Mouse (Mus musculus): Measurements from ENCODE around the gene D3Ertd254e. TPM values are rescaled to one million over a fixed set of nuclear protein-coding genes. Genes with fewer than 3 reads are reported as not detected.

Gene D3Ertd254e
- polyA plus RNA-seq, 1 experiment from 2014 or later = 2.5 TPM

DNA sequence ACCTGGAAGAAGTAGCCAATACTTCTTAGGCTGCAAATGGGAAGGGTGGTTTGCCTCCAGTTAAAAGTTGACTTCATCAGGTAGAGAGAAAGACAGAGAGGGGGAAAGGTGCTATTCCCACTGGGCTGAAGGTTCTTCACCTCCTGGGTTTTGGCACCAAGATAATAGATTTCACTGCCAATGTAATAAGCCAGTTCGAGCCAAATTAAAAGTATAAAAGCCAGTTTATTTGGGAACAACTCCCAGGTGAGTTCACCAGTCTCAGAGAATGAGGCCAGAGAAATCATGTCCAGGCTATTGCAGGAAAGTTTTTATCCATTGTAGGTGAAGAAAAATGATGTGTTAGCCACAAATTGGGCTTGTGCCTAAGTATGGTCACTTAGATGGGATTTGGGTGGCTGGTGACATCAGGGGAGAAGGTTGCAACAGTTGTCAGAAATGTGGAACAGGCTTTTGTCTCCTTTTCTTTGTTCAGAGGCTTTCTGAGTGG is 12.6 kb upstream of the D3Ertd254e start:
- no peaks in the 10 kb centered on the region for H3K9me3 ChIP-seq (ENCODE audit: control insufficient read depth, low read length)
- no peak overlapping the region for H3K4me2 ChIP-seq (replicated peaks; ENCODE audit: low read depth)
- H3K27ac ChIP-seq (replicated peaks) = no peak overlapping the region
- no peak for TF ChIP-seq CTCF (IDR thresholded peaks at IDR 0.05; ENCODE audit: low read depth)
- no peak for TF ChIP-seq EP300 (optimal IDR thresholded peaks at IDR 0.05)
- no peak overlapping the region for H3K4me3 ChIP-seq (ENCODE audit: low read depth, low read length)
- no peaks in the 10 kb centered on the region for H3K27me3 ChIP-seq (ENCODE audit: control insufficient read depth, insufficient read depth, low read length)
- H3K9ac ChIP-seq (ENCODE audit: low read length) = no peak overlapping the region
- H3K36me3 ChIP-seq (ENCODE audit: control insufficient read depth, insufficient read depth, low read length) = no peaks in the 10 kb centered on the region
- WGBS = 71% methylated on average over 1 of the region's 1 CpGs
- H3K4me1 ChIP-seq (replicated peaks; ENCODE audit: control insufficient read depth, insufficient read depth) = no peaks in the 10 kb centered on the region
- ATAC-seq (ENCODE audit: low FRiP score, low TSS enrichment) (no peak), DNase-seq (ENCODE audit: low spot score) (no peak)

DNA sequence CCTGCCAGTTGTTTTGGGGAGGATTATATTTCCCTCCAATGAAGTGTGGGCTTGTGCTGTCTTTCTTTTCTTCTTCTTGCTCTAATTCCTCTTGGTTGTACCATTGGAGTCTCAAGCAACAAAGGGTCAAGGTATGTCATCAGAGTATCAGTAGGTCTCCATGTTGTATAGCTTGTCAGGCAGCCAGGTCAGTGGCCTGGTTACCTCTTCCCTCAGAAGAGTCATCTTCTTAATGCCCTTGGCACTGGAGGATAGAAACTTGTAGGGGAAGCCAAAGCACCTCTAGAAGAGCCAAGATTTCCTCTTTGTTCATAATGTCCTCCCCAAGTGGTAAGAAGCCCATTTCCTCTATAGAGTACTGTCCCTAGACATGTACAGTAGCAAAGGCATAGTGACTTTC is 11.8 kb upstream of the D3Ertd254e start:
- no peak overlapping the region for H3K9ac ChIP-seq (ENCODE audit: low read length)
- DNase-seq (ENCODE audit: low spot score) = no peak
- H3K4me3 ChIP-seq (ENCODE audit: low read depth, low read length) = no peak overlapping the region
- no peaks in the 10 kb centered on the region for H3K27me3 ChIP-seq (ENCODE audit: control insufficient read depth, insufficient read depth, low read length)
- H3K4me2 ChIP-seq (replicated peaks; ENCODE audit: low read depth) = no peak overlapping the region
- no peak for ATAC-seq (ENCODE audit: low FRiP score, low TSS enrichment)
- H3K9me3 ChIP-seq (ENCODE audit: control insufficient read depth, low read length) = no peaks in the 10 kb centered on the region
- no peaks in the 10 kb centered on the region for H3K4me1 ChIP-seq (replicated peaks; ENCODE audit: control insufficient read depth, insufficient read depth)
- H3K27ac ChIP-seq (replicated peaks) = no peak overlapping the region
- H3K36me3 ChIP-seq (ENCODE audit: control insufficient read depth, insufficient read depth, low read length) = no peaks in the 10 kb centered on the region
- TF ChIP-seq CTCF (IDR thresholded peaks at IDR 0.05; ENCODE audit: low read depth) (no peak), EP300 (optimal IDR thresholded peaks at IDR 0.05) (no peak)

DNA sequence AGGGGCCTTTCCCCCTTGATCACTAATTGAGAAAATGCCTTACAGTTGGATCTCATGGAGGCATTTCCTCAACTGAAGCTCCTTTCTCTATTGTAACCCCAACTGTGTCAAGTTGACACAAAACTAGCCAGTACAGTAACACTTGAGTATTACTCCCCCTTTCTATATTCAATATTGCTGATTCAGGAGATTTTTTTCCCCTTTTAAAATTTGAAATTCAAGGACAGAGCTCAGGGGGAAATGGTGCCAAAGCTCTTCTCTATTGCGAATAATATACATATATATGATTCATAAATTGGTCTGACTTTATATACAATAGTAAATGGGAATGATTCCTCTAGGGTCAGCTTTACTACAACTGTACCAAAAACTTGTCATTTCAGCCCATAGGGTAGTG is 282 bp upstream of the D3Ertd254e start:
- H3K9ac ChIP-seq (ENCODE audit: low read length) = no peak overlapping the region

DNA sequence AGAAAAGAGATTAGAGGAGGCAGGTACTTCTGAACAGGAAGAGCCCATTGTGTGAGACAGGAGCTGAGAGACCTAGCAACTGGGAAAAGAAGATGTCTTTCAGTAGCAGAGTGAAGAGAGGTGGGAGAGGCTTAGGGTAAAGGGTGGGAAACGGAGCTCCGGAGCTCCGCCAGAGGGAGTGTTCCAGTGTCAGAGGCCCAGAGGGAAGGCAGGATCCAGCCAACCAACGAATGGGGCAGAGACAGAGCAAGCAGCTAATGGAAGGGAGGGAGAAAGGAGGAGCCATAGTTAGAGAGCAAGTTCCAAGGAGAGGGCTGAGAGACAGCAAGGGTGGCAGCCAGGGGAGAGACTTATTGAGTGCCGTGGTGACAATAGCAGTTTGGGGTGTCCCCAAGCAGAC is 4.5 kb downstream of the D3Ertd254e start:
- H3K4me1 ChIP-seq (replicated peaks; ENCODE audit: control insufficient read depth, insufficient read depth) = peaks cover 8% of the 10 kb centered on the region; the same call in 1 of the 2 replicates
- TF ChIP-seq EP300 (optimal IDR thresholded peaks at IDR 0.05) = no peak
- peak; percentile 34 for TF ChIP-seq CTCF (IDR thresholded peaks at IDR 0.05; ENCODE audit: low read depth)
- ATAC-seq (ENCODE audit: low FRiP score, low TSS enrichment) (no peak), DNase-seq (ENCODE audit: low spot score) (no peak)
- H3K4me2 ChIP-seq (replicated peaks; ENCODE audit: low read depth) = no peak overlapping the region
- 21% methylated on average over 5 of the region's 5 CpGs for WGBS
- H3K27ac ChIP-seq (replicated peaks) = no peak overlapping the region
- 0 out of 2 replicates have a peak, but pooled peaks cover 4% of the 10 kb centered on the region for H3K36me3 ChIP-seq (ENCODE audit: control insufficient read depth, insufficient read depth, low read length)
- no peaks in the 10 kb centered on the region for H3K9me3 ChIP-seq (ENCODE audit: control insufficient read depth, low read length)
- no peak overlapping the region for H3K4me3 ChIP-seq (ENCODE audit: low read depth, low read length)
- no peaks in the 10 kb centered on the region for H3K27me3 ChIP-seq (ENCODE audit: control insufficient read depth, insufficient read depth, low read length)
- H3K9ac ChIP-seq (ENCODE audit: low read length) = no peak overlapping the region

More for the DNA sequence above, 282 bp upstream of the D3Ertd254e start:
- ATAC-seq (ENCODE audit: low FRiP score, low TSS enrichment) (no peak), DNase-seq (ENCODE audit: low spot score) (no peak)
- H3K4me1 ChIP-seq (replicated peaks; ENCODE audit: control insufficient read depth, insufficient read depth) = peaks cover 8% of the 10 kb centered on the region; the same call in 1 of the 2 replicates
- H3K4me3 ChIP-seq (ENCODE audit: low read depth, low read length) = peak overlapping the region; percentile 96
- no peaks in the 10 kb centered on the region for H3K27me3 ChIP-seq (ENCODE audit: control insufficient read depth, insufficient read depth, low read length)
- H3K27ac ChIP-seq (replicated peaks) = no peak overlapping the region
- no peaks in the 10 kb centered on the region for H3K36me3 ChIP-seq (ENCODE audit: control insufficient read depth, insufficient read depth, low read length)
- 6% methylated on average over 1 of the region's 1 CpGs for WGBS
- no peaks in the 10 kb centered on the region for H3K9me3 ChIP-seq (ENCODE audit: control insufficient read depth, low read length)
- no peak for TF ChIP-seq EP300 (optimal IDR thresholded peaks at IDR 0.05)
- TF ChIP-seq CTCF (IDR thresholded peaks at IDR 0.05; ENCODE audit: low read depth) = no peak
- H3K4me2 ChIP-seq (replicated peaks; ENCODE audit: low read depth) = no peak overlapping the region; the same call in 1 of the 2 replicates

DNA sequence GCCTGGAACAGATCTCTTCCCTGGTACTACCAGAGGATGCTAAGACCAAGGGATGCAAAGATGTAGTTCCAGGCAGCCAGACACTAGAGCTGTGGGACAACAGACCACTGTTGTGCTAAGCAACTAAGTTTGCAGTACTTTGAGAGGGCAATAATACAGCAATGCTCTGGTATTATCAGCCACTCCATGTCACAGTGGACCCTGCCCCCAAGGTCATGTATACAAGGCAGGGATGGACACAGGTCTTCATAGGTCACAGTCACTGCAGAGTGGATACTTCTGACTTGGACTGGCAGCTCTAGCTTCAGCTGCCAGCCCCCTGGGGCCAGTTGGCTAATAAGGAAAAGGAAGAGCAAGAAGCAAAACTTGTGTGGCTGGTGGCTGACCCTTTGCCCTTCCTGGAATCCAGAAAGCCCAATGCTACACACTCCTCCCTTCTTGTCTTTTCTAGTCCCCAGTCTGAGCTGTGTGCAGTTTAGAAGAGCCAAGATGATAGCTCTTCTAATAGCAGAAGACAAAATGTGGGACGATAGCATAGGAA is 19.9 kb downstream of the D3Ertd254e start:
- H3K36me3 ChIP-seq (ENCODE audit: control insufficient read depth, insufficient read depth, low read length) = peaks cover 8% of the 10 kb centered on the region; the same call in 1 of the 2 replicates
- no peak for ATAC-seq (ENCODE audit: low FRiP score, low TSS enrichment)
- no peak overlapping the region for H3K27ac ChIP-seq (replicated peaks)
- WGBS = 91% methylated on average over 1 of the region's 1 CpGs
- H3K27me3 ChIP-seq (ENCODE audit: control insufficient read depth, insufficient read depth, low read length) = no peaks in the 10 kb centered on the region
- TF ChIP-seq EP300 (optimal IDR thresholded peaks at IDR 0.05) (no peak), CTCF (IDR thresholded peaks at IDR 0.05; ENCODE audit: low read depth) (no peak)
- no peak overlapping the region for H3K4me3 ChIP-seq (ENCODE audit: low read depth, low read length)
- no peak overlapping the region for H3K4me2 ChIP-seq (replicated peaks; ENCODE audit: low read depth)
- 0 out of 2 replicates have a peak, but pooled peaks cover 3% of the 10 kb centered on the region for H3K9me3 ChIP-seq (ENCODE audit: control insufficient read depth, low read length)
- H3K4me1 ChIP-seq (replicated peaks; ENCODE audit: control insufficient read depth, insufficient read depth) = no peaks in the 10 kb centered on the region
- no peak overlapping the region for H3K9ac ChIP-seq (ENCODE audit: low read length)
- no peak for DNase-seq (ENCODE audit: low spot score)

DNA sequence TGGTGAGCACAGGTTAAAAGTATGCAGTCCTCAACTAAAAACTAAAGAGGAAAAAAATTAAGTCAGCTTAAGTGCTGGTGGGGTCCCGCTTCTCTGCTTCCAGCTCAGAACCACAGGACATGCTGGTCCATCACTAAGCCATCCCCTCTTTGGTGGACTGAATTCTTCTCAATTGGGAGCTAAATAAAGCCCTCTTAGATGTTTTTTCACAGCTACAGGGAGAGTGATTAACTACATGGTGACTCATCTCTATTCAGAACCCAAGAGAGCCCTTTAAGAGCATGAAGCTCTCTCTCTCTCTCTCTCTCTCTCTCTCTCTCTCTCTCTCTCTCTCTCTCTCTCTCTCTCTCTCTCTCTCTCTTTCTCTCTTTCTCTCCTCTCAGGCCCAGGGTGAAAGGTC is 20.5 kb downstream of the D3Ertd254e start:
- H3K27ac ChIP-seq (replicated peaks) = no peak overlapping the region
- TF ChIP-seq EP300 (optimal IDR thresholded peaks at IDR 0.05) = no peak
- no peak for TF ChIP-seq CTCF (IDR thresholded peaks at IDR 0.05; ENCODE audit: low read depth)
- DNase-seq (ENCODE audit: low spot score) = no peak
- peaks cover 5% of the 10 kb centered on the region; the same call in 1 of the 2 replicates for H3K36me3 ChIP-seq (ENCODE audit: control insufficient read depth, insufficient read depth, low read length)
- 87% methylated on average over 1 of the region's 1 CpGs for WGBS
- ATAC-seq (ENCODE audit: low FRiP score, low TSS enrichment) = no peak
- H3K4me2 ChIP-seq (replicated peaks; ENCODE audit: low read depth) = no peak overlapping the region
- H3K9ac ChIP-seq (ENCODE audit: low read length) = no peak overlapping the region
- H3K4me3 ChIP-seq (ENCODE audit: low read depth, low read length) = no peak overlapping the region
- H3K27me3 ChIP-seq (ENCODE audit: control insufficient read depth, insufficient read depth, low read length) = no peaks in the 10 kb centered on the region
- H3K4me1 ChIP-seq (replicated peaks; ENCODE audit: control insufficient read depth, insufficient read depth) = no peaks in the 10 kb centered on the region
- H3K9me3 ChIP-seq (ENCODE audit: control insufficient read depth, low read length) = no peaks in the 10 kb centered on the region
